Mouse (Mus musculus): ENCODE results near the gene G0s2. TPM values are rescaled to one million over a fixed set of nuclear protein-coding genes. Genes with fewer than 3 reads are reported as not detected.

Gene G0s2
- polyA plus RNA-seq, 1 experiment from 2014 or later, result 216 TPM

- H3K27ac ChIP-seq (ENCODE audit: low read length), result no peak overlapping the region
- no peak overlapping the region for H3K4me2 ChIP-seq (replicated peaks; ENCODE audit: low read depth, low read length)
- 35% methylated on average over 5 of the region's 5 CpGs for WGBS
- DNase-seq (ENCODE audit: low spot score) (no peak), ATAC-seq (no peak)
- TF ChIP-seq EP300 (IDR thresholded peaks at IDR 0.05) (no peak), CTCF (IDR thresholded peaks at IDR 0.05) (no peak)
- H3K9ac ChIP-seq (replicated peaks; ENCODE audit: low read depth), result no peak overlapping the region
- no peaks in the 10 kb centered on the region for H3K4me1 ChIP-seq (ENCODE audit: insufficient read depth, low read depth, low read length)
- H3K9me3 ChIP-seq (ENCODE audit: low read length), result no peaks in the 10 kb centered on the region
- H3K4me3 ChIP-seq (ENCODE audit: low read depth, low read length), result no peak overlapping the region
- no peaks in the 10 kb centered on the region for H3K36me3 ChIP-seq (ENCODE audit: insufficient read depth, low read length)
- H3K27me3 ChIP-seq (replicated peaks; ENCODE audit: insufficient read depth, low read length), result no peaks in the 10 kb centered on the region
Observed at GRCm38 (mm10) chr1:193252616-193253015, 20.4 kb downstream of the G0s2 start.

GRCm38 (mm10) chr1:193251386-193251785 lies 21.6 kb downstream of the G0s2 start:
- no peak for DNase-seq (ENCODE audit: low spot score)
- TF ChIP-seq CTCF (IDR thresholded peaks at IDR 0.05) (no peak), EP300 (IDR thresholded peaks at IDR 0.05) (no peak)
- no peak overlapping the region for H3K27ac ChIP-seq (ENCODE audit: low read length)
- H3K4me2 ChIP-seq (replicated peaks; ENCODE audit: low read depth, low read length), result no peak overlapping the region
- no peak for ATAC-seq
- H3K36me3 ChIP-seq (ENCODE audit: insufficient read depth, low read length), result no peaks in the 10 kb centered on the region
- no peaks in the 10 kb centered on the region for H3K4me1 ChIP-seq (ENCODE audit: insufficient read depth, low read depth, low read length)
- H3K9ac ChIP-seq (replicated peaks; ENCODE audit: low read depth), result no peak overlapping the region
- no peaks in the 10 kb centered on the region for H3K27me3 ChIP-seq (replicated peaks; ENCODE audit: insufficient read depth, low read length)
- H3K9me3 ChIP-seq (ENCODE audit: low read length), result no peaks in the 10 kb centered on the region
- H3K4me3 ChIP-seq (ENCODE audit: low read depth, low read length), result no peak overlapping the region
- WGBS, result 73% methylated on average over 7 of the region's 7 CpGs

GRCm38 (mm10) chr1:193250026-193250425 lies 23.0 kb downstream of the G0s2 start:
- Histone ChIP-seq H3K27ac (ENCODE audit: low read length) (no peak overlapping the region), H3K9ac (replicated peaks; ENCODE audit: low read depth) (no peak overlapping the region), H3K4me2 (replicated peaks; ENCODE audit: low read depth, low read length) (no peak overlapping the region), H3K36me3 (ENCODE audit: insufficient read depth, low read length) (no peaks in the 10 kb centered on the region), H3K27me3 (replicated peaks; ENCODE audit: insufficient read depth, low read length) (no peaks in the 10 kb centered on the region), H3K4me3 (ENCODE audit: low read depth, low read length) (no peak overlapping the region), H3K4me1 (ENCODE audit: insufficient read depth, low read depth, low read length) (no peaks in the 10 kb centered on the region), H3K9me3 (ENCODE audit: low read length) (no peaks in the 10 kb centered on the region)
- no peak for DNase-seq (ENCODE audit: low spot score)
- no peak for TF ChIP-seq EP300 (IDR thresholded peaks at IDR 0.05)
- TF ChIP-seq CTCF (IDR thresholded peaks at IDR 0.05), result no peak
- 70% methylated on average over 2 of the region's 2 CpGs for WGBS
- ATAC-seq, result no peak

- Histone ChIP-seq H3K4me1 (ENCODE audit: insufficient read depth, low read depth, low read length) (no peaks in the 10 kb centered on the region), H3K9me3 (ENCODE audit: low read length) (no peaks in the 10 kb centered on the region), H3K4me2 (replicated peaks; ENCODE audit: low read depth, low read length) (no peak overlapping the region), H3K27ac (ENCODE audit: low read length) (no peak overlapping the region), H3K36me3 (ENCODE audit: insufficient read depth, low read length) (no peaks in the 10 kb centered on the region), H3K9ac (replicated peaks; ENCODE audit: low read depth) (no peak overlapping the region), H3K4me3 (ENCODE audit: low read depth, low read length) (no peak overlapping the region), H3K27me3 (replicated peaks; ENCODE audit: insufficient read depth, low read length) (no peaks in the 10 kb centered on the region)
- WGBS, result 80% methylated on average over 6 of the region's 6 CpGs
- DNase-seq (ENCODE audit: low spot score) (no peak), ATAC-seq (no peak)
- no peak for TF ChIP-seq CTCF (IDR thresholded peaks at IDR 0.05)
- no peak for TF ChIP-seq EP300 (IDR thresholded peaks at IDR 0.05)
Observed at GRCm38 (mm10) chr1:193244235-193244634, 28.8 kb downstream of the G0s2 start.

GRCm38 (mm10) chr1:193243571-193244193 lies 29.3 kb downstream of the G0s2 start:
- no peak overlapping the region for H3K27ac ChIP-seq (ENCODE audit: low read length)
- ATAC-seq (no peak), DNase-seq (ENCODE audit: low spot score) (no peak)
- no peaks in the 10 kb centered on the region for H3K4me1 ChIP-seq (ENCODE audit: insufficient read depth, low read depth, low read length)
- no peak overlapping the region for H3K9ac ChIP-seq (replicated peaks; ENCODE audit: low read depth)
- H3K27me3 ChIP-seq (replicated peaks; ENCODE audit: insufficient read depth, low read length), result no peaks in the 10 kb centered on the region
- no peak overlapping the region for H3K4me2 ChIP-seq (replicated peaks; ENCODE audit: low read depth, low read length)
- H3K4me3 ChIP-seq (ENCODE audit: low read depth, low read length), result no peak overlapping the region
- H3K36me3 ChIP-seq (ENCODE audit: insufficient read depth, low read length), result no peaks in the 10 kb centered on the region
- 43% methylated on average over 10 of the region's 10 CpGs for WGBS
- no peaks in the 10 kb centered on the region for H3K9me3 ChIP-seq (ENCODE audit: low read length)
- TF ChIP-seq CTCF (IDR thresholded peaks at IDR 0.05) (no peak), EP300 (IDR thresholded peaks at IDR 0.05) (no peak)

GRCm38 (mm10) chr1:193242863-193243262 lies 30.2 kb downstream of the G0s2 start:
- Histone ChIP-seq H3K9me3 (ENCODE audit: low read length) (no peaks in the 10 kb centered on the region), H3K4me3 (ENCODE audit: low read depth, low read length) (no peak overlapping the region), H3K27me3 (replicated peaks; ENCODE audit: insufficient read depth, low read length) (no peaks in the 10 kb centered on the region), H3K9ac (replicated peaks; ENCODE audit: low read depth) (no peak overlapping the region), H3K4me2 (replicated peaks; ENCODE audit: low read depth, low read length) (no peak overlapping the region), H3K4me1 (ENCODE audit: insufficient read depth, low read depth, low read length) (no peaks in the 10 kb centered on the region), H3K27ac (ENCODE audit: low read length) (peak overlapping the region; percentile 0; the same call in 1 of the 2 replicates), H3K36me3 (ENCODE audit: insufficient read depth, low read length) (no peaks in the 10 kb centered on the region)
- DNase-seq (ENCODE audit: low spot score), result peak; percentile 53
- no peak for TF ChIP-seq EP300 (IDR thresholded peaks at IDR 0.05)
- no peak for TF ChIP-seq CTCF (IDR thresholded peaks at IDR 0.05)
- ATAC-seq, result peak; percentile 46
- 59% methylated on average over 4 of the region's 4 CpGs for WGBS
